Mouse (Mus musculus) forelimb bud, embryonic 11.5 days (tissue): ENCODE measurements around the gene Usp45.
"Not testable (repeated sequence)": the region's sequence is repeated elsewhere in the genome, so short reads cannot be mapped to it uniquely, and the experiment has no call there.

ENCODE experiments used
- DNase-seq: peaks from one replicate; pipeline ENCODE4 v3.0.0-alpha.2; 2012; ENCODE audit warnings: low read depth, low spot score

The Usp45 gene

GRCm38 (mm10) chr4:21766863-21767304 is at the start of gene Usp45, which contains the start of gene Tstd3:
Usp45 (plus strand) TSS chr4:21767156.
Tstd3 (minus strand) TSS chr4:21767212.
- DNase-seq = peak; percentile 69

GRCm38 (mm10) chr4:21722752-21723334 is 44.1 kb upstream of the Usp45 start:
- DNase-seq = no peak

GRCm38 (mm10) chr4:21726912-21727614 is 39.9 kb upstream of the Usp45 start:
- peak; percentile 65 for DNase-seq

GRCm38 (mm10) chr4:21727615-21728165 is 39.3 kb upstream of the Usp45 start, which contains the start of gene Ccnc:
Ccnc (plus strand) TSS chr4:21727701.
- peak; percentile 89 for DNase-seq

- no peak for DNase-seq
Observed at GRCm38 (mm10) chr4:21739169-21739568, 27.8 kb upstream of the Usp45 start.

- DNase-seq = not testable (repeated sequence)
Observed at GRCm38 (mm10) chr4:21744142-21744541, 22.8 kb upstream of the Usp45 start.

DNA sequence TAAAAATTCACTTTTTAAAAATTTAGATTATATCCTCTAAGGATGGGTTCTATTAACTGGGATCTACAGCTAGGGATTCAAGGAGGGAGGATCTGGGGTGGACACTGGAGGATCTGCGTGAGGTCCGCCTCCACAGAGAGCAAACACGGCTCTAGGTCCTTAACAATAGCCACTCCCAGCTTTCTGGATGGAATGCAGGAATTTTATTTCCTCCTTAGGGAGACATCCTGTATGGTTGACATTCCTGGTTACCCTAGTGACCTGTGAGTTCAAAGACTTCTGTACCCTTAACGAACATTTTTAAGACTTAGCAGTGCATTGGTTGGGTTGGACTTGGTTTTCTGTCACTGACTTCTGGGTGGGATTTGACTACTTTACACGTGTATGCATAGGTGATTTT is 21.2 kb upstream of the Usp45 start:
- peak; percentile 2 for DNase-seq

DNA sequence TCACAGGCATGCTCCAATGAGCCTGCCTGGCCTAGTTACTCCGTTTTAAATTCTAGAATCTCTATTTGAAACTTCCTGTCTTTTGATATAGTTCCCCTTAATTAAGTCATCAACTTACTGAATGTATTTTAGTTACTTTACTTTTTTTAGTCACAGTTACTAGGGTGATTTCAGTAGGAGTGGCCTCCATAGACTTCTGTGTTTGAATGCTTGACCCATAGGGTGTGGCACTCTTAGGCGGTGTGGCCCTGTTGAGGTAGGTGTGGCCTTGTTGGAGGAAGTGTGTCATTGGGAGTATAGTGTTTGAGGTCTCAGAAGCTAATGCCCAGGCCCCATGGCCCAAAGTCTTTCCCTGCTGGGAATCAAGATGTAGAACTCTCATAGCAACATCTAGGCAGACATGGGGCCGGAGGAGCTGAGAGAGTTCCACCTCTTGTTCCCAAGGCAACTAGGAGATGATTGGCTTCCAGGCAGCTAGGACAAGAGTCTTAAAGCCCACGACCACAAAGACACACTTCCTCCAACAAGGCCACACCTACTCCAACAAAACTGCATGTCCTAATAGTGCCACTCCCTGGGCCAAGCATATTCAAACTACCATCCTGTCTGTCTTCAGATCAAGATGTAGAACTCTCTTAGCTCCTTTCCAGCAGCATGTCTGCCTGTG is 11.7 kb upstream of the Usp45 start:
- DNase-seq = no peak

GRCm38 (mm10) chr4:21758860-21759259 is 8.1 kb upstream of the Usp45 start:
- no peak for DNase-seq

DNA sequence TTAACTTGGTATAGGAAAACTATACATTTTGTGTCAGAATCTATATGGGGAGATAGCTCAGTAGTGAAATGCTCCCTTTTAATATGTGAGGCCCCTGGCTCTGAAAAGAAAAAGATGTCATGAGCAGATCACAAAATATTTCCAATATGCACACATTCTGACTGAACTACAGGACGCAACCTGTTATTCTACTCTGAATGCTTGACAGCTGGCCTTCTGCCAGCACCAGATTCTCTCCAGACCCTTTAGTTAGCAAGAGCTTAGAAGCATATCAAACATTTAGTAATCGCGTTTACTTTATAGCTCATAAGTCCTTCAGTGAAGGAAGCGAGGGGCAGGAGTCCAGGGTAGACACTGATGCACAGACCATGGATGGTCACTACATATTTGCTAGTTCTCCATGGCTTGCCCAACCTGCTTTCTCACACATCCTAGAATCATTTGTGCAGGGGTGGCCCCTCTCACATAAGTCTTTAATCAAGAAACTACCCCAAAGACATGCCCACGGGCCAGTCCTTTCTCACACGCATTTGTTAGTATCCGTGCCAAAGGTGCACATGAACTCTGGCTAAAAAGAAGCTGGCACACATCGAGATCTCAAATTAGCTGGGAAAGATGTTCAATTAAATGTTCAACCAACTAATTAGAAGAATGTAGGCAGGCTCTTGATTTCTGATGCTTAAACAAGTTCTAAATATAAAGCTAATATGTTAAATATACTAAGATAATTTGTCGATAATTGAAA is 5.4 kb upstream of the Usp45 start:
- DNase-seq = no peak

DNA sequence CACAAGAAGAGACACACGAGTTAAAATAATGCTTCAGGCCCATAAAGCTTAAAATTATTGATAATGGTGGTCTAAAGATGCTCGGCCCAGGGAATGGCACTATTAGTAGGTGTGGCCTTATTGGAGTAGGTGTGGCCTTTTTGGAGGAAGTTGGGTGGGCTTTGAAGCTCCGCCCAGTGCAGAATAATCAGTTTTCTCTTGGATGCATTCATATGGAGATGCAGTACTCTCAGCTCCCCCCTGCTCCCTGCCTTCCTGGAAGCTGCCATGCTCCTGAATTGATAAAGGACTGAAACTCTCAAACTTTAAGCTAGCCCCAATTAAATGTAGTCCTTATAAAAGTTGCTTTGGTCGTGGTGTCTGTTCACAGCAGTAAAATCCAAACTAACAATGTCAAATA is 3.1 kb upstream of the Usp45 start:
- DNase-seq = no peak

GRCm38 (mm10) chr4:21766171-21766862 is 639 bp upstream of the Usp45 start:
- no peak for DNase-seq

GRCm38 (mm10) chr4:21771064-21771463 is 4.1 kb downstream of the Usp45 start:
- DNase-seq = no peak

DNA sequence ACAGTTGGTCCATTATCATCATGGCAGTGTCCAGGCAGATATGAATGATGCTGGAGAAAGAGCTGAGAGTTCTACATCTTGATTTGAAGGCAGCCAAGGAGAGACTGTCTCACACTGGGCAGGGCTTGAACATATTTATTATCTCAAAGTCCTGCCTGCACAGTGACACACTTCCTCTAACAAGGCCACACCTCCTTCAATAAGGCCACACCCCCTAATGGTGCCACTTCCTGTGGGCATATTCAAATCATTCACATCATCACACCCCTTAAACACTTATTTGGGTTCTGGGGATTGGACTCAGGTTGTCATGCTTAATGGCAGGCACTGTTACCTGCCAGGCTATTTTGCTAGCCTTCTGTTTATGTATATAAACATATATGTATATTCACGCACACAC is 5.3 kb downstream of the Usp45 start:
- DNase-seq = no peak

GRCm38 (mm10) chr4:21776091-21776945 is 9.4 kb downstream of the Usp45 start:
- peak; percentile 86 for DNase-seq

- DNase-seq = no peak
Observed at GRCm38 (mm10) chr4:21776946-21777265, 9.9 kb downstream of the Usp45 start.

DNA sequence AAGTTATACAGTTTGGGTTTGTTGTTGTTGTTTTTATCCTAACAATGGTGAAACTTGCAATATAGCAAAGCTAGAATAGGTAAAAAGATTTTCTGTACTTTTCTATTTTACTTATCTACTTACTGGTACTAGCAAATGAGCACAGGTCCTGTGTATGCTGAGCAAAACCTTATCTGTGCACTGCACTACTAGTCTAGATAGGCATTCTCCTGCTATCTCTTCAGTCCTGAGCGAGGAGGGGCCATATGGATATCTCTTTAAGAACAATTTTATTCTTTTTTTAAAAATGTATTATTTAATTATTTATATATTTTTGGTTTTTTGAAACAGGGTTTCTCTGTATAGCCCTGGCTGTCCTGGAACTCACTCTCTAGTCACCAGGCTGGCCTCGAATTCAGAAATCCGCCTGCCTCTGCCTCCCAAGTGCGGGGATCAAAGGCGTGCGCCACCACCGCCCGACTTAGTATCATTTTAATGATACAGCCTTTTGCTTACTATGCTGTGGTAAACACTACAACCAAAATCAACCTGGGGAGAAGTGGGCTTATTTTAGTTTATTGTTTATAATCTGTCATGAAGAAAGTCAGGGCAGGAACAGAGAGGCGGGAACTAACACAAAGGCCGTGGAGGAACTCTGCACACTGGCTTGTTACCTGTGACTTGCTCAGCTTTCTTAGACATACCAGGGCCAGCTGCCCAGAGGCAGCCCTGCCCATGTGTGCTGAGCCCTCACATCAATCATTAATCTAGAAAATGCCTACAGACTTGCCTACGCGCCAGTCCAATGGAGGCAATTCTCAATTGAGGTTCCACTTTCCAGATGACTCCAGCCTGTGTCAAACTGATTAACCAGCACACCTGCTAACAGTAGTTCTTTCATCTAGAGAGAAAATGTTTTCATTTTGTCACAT is 14.1 kb downstream of the Usp45 start:
- no peak for DNase-seq

DNA sequence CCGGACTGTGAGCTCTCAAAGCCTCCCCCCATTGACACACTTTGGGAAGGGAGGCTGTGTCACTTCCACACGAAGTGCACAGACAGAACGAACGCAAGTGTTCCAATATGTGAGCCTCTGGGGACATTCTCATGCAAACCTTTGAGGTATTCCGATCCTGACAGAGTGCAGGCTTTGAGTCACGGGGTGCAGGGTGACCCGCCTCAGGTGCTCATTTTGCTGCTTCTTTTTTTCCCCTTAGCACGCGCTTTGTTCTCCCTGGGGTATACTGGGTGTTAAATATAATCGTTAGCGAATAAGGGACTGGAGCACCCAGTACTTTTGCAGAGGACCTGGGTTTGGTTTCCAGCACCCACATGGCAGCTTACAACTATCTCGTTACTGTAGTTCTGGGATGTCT is 19.3 kb downstream of the Usp45 start:
- DNase-seq = no peak

DNA sequence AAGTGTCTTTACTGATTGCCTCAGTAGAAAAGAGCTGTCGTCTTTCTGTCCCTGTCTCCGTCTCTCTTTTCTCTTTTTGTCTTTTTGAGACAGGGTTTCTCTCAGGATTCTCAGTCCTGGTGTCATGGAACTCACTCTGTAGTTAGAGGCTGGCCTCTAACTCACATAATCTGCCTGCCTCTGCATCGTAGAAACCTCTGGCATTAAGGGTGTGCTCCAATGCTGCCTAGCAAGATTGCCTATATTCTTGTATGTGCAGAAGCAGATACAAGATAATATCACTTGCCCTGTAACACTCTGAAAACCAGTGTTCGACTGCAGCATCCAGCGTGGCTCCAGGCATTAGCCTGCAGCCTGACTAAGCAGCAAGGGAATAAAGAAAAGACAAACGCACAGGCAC is 21.9 kb downstream of the Usp45 start:
- no peak for DNase-seq
